Mouse (Mus musculus) lung, embryonic 14.5 days (tissue): ENCODE measurements around the gene Ptprc. TPM values are rescaled to one million over a fixed set of nuclear protein-coding genes. Genes with fewer than 3 reads are reported as not detected.

Experiments used
- ATAC-seq: fragments of 200-750 bp; cut with Nextera tagmentation; 2 replicates; pipeline ENCODE4 v1.8.0; 2017; ENCODE audit warnings: mild to moderate bottlenecking, moderate TSS enrichment, moderate library complexity; ENCODE audit not compliant: insufficient read depth
- DNase-seq: peaks from one replicate; pipeline ENCODE4 v3.0.0-alpha.2; 2015
- H3K27ac ChIP-seq: fragments of 300-500 bp; sonication (generic); 2 replicates; pipeline ENCODE4 v1.5.1; 2014; ENCODE audit warnings: low read depth, mild to moderate bottlenecking, moderate library complexity
- H3K27me3 ChIP-seq: fragments of 300-500 bp; sonication (generic); 2 replicates; pipeline ENCODE4 v1.6.1; 2014; ENCODE audit warnings: low read length, control low read depth; ENCODE audit not compliant: insufficient read depth
- H3K36me3 ChIP-seq: fragments of 300-500 bp; sonication (generic); 2 replicates; pipeline ENCODE4 v1.6.1; 2014; ENCODE audit warnings: control low read depth; ENCODE audit not compliant: insufficient read depth
- H3K4me1 ChIP-seq: fragments of 300-500 bp; sonication (generic); 2 replicates; pipeline ENCODE4 v1.6.1; 2014; ENCODE audit warnings: antibody characterized with exemption, control low read depth; ENCODE audit not compliant: insufficient read depth
- H3K4me2 ChIP-seq: fragments of 300-500 bp; sonication (generic); 2 replicates; pipeline ENCODE4 v1.6.1; 2014; ENCODE audit warnings: mild to moderate bottlenecking
- H3K4me3 ChIP-seq: fragments of 300-500 bp; sonication (generic); 2 replicates; pipeline ENCODE4 v1.5.1; 2014; ENCODE audit warnings: low read depth, low read length
- H3K9ac ChIP-seq: fragments of 300-500 bp; sonication (generic); 2 replicates; pipeline ENCODE4 v1.6.1; 2014
- H3K9me3 ChIP-seq: fragments of 300-500 bp; sonication (generic); 2 replicates; pipeline ENCODE4 v1.6.1; 2016; ENCODE audit warnings: low read depth, low read length, control low read depth
- CTCF ChIP-seq: IDR thresholded peaks from 2 replicates; pipeline ENCODE4 v1.5.1; 2016; ENCODE audit warnings: antibody characterized with exemption, low read depth
- WGBS: fragments of 180-500 bp; shearing (Covaris S2); extraction: QIAGEN DNeasy Blood & Tissue Kit; methylation state at CpG from one replicate; pipeline ENCODE4 v1.1.7; 2014; 5-methylcytosine and 5-hydroxymethylcytosine counted together
- polyA plus RNA-seq: library from polyadenylated mRNA; unstranded; fragments of >200 nt; fragmentation: Nextera tagmentation; extraction: Ambion mirVana; gene quantifications from 2 replicates; pipeline ENCODE4 v1.2.1, GENCODE M21; 2014

The Ptprc gene
- polyA plus RNA-seq, 1 experiment from 2014 or later, result 2.9 TPM

DNA sequence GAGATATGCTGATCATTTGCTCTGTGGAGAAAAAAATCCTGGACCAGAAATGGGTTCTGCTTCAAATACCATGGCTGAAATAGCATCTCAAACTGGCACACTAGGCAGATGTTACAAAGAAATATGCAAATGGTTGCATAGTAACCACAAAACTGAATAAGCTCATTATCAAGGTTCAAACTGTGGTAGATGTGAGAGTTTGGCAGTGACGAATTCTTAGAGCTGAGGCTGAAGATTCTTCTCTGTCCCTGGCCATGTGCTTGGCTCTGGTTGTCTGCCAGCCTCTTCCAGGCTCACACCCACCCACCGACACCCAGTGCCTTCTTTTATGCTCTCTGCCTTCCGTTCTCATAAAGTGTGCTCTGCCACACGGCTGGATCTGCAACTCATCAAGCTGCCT is 26.7 kb downstream of the Ptprc start:
- H3K9me3 ChIP-seq, result no peaks in the 10 kb centered on the region
- no peak overlapping the region for H3K9ac ChIP-seq
- no peaks in the 10 kb centered on the region for H3K36me3 ChIP-seq
- no peak overlapping the region for H3K4me2 ChIP-seq
- DNase-seq (no peak), ATAC-seq (no peak)
- no peak for TF ChIP-seq CTCF
- WGBS, result 52% methylated on average over 4 of the region's 4 CpGs
- no peak overlapping the region for H3K4me3 ChIP-seq
- H3K27me3 ChIP-seq, result no peaks in the 10 kb centered on the region
- no peak overlapping the region for H3K27ac ChIP-seq
- no peaks in the 10 kb centered on the region for H3K4me1 ChIP-seq

DNA sequence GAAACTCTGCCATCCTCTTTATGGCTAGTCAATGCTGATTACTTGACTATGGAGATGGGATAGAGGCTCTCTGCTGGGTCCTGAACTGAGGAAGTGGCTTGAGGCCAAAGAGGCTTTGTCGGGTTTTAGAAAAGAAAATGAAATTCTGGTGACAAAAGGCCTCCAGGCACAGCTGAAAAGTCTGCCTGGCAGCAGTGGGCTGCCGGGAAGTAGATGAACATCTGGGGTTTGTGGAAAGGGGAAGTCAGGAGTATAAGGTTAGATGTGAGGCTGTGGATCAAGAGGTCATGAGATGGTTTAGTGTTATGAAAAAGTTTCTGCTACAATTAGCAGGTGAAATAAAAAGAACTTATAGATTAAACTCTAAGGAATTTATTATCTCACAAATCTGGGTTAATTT is 29.9 kb downstream of the Ptprc start:
- H3K9ac ChIP-seq, result no peak overlapping the region
- no peak for DNase-seq
- H3K4me3 ChIP-seq, result no peak overlapping the region
- WGBS, result 58% methylated on average over 2 of the region's 2 CpGs
- no peak overlapping the region for H3K4me2 ChIP-seq
- H3K36me3 ChIP-seq, result no peaks in the 10 kb centered on the region
- no peak for TF ChIP-seq CTCF
- ATAC-seq, result no peak
- H3K4me1 ChIP-seq, result no peaks in the 10 kb centered on the region
- no peaks in the 10 kb centered on the region for H3K27me3 ChIP-seq
- no peak overlapping the region for H3K27ac ChIP-seq
- no peaks in the 10 kb centered on the region for H3K9me3 ChIP-seq

DNA sequence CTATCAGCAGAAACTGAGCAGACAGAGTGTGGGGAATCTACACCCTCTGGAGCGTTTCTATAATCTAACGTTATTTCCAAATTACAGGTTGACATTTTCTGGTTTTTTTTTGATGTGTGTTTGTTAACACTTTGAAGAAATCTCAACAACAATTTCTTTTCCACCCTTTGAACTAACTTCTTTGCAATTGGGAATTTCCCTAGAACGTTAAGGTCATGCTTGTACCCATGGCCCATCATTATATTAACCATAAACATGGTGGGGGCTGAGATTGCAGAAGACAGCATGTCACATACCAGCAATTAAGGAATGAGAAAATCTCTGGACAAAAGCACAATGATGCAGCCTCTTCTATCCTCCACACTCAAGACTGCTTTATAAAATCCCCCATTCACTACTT is 30.4 kb downstream of the Ptprc start:
- Histone ChIP-seq H3K27me3 (no peaks in the 10 kb centered on the region), H3K4me1 (no peaks in the 10 kb centered on the region), H3K4me3 (no peak overlapping the region), H3K9ac (no peak overlapping the region), H3K9me3 (no peaks in the 10 kb centered on the region), H3K36me3 (no peaks in the 10 kb centered on the region), H3K27ac (no peak overlapping the region), H3K4me2 (no peak overlapping the region)
- no peak for TF ChIP-seq CTCF
- DNase-seq (no peak), ATAC-seq (no peak)
- WGBS, result 70% methylated on average over 3 of the region's 3 CpGs

DNA sequence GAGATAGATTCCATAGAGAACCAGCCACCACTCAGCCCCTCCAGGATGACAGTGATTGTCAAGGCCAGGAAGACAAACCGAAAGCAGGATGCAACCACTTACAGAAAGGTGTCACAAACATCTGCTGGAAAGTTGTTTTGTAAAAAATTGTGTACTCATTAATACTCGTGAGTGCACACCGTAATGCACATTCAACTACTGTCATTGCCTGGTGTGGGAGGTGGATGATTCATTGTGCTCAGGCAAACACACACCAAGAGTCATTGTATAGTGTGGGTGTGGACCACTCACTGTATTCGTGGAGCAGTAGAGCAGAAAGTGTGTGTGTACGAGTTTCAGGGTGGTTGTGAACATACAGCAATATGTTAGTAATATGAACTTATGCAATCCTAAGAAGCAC is 31.1 kb downstream of the Ptprc start:
- Histone ChIP-seq H3K9me3 (no peaks in the 10 kb centered on the region), H3K27me3 (no peaks in the 10 kb centered on the region), H3K9ac (no peak overlapping the region), H3K27ac (no peak overlapping the region), H3K4me2 (no peak overlapping the region), H3K36me3 (no peaks in the 10 kb centered on the region), H3K4me1 (no peaks in the 10 kb centered on the region), H3K4me3 (no peak overlapping the region)
- no peak for ATAC-seq
- DNase-seq, result no peak
- WGBS, result 73% methylated on average over 5 of the region's 5 CpGs
- TF ChIP-seq CTCF, result no peak

DNA sequence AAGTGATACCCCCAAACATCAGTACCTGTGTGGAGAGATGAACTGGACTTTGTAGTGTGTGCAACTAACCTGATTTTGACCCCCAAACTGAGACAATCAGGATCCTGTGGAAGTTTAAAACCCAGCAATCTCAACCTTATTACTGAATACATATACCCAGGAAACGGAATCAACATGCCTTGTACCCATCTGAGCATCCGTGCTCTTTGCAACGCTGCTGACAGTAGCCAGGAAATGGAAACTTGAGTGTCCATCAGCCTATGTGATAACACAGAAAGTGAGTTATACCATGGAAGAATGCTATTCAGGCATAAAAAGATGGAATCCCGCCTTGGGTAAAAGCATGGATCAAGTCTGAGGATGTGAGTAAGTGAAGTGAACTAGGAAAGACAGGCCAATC is 34.7 kb downstream of the Ptprc start:
- Histone ChIP-seq H3K4me2 (no peak overlapping the region), H3K9ac (no peak overlapping the region), H3K4me1 (no peaks in the 10 kb centered on the region), H3K36me3 (no peaks in the 10 kb centered on the region), H3K4me3 (no peak overlapping the region), H3K27me3 (no peaks in the 10 kb centered on the region), H3K27ac (no peak overlapping the region), H3K9me3 (no peaks in the 10 kb centered on the region)
- TF ChIP-seq CTCF, result no peak
- WGBS, result 83% methylated on average over 4 of the region's 4 CpGs
- ATAC-seq, result no peak
- DNase-seq, result no peak

DNA sequence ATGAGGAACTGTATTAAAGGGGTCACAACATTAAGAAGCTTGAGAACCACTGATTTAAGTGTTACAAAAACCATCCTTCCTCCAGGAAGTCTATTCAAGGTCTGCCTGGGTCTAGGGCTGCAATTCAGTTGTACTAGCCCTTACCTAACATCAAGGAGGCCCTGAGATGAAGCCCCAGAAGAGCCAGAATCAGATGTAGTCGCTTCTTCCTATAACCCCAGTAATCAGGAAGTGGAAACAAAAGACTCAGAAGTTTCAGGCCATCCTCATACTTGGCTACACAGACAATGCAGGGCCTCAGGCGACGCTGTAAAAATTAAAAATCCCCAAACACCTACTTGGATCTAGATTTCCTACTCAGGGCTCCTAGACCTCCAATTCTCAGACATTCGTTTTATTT is 37.8 kb downstream of the Ptprc start:
- Histone ChIP-seq H3K9ac (no peak overlapping the region), H3K36me3 (no peaks in the 10 kb centered on the region), H3K4me2 (no peak overlapping the region), H3K27me3 (no peaks in the 10 kb centered on the region), H3K4me1 (no peaks in the 10 kb centered on the region), H3K4me3 (no peak overlapping the region), H3K27ac (no peak overlapping the region), H3K9me3 (no peaks in the 10 kb centered on the region)
- ATAC-seq (no peak), DNase-seq (no peak)
- TF ChIP-seq CTCF, result no peak
- 79% methylated on average over 4 of the region's 4 CpGs for WGBS

DNA sequence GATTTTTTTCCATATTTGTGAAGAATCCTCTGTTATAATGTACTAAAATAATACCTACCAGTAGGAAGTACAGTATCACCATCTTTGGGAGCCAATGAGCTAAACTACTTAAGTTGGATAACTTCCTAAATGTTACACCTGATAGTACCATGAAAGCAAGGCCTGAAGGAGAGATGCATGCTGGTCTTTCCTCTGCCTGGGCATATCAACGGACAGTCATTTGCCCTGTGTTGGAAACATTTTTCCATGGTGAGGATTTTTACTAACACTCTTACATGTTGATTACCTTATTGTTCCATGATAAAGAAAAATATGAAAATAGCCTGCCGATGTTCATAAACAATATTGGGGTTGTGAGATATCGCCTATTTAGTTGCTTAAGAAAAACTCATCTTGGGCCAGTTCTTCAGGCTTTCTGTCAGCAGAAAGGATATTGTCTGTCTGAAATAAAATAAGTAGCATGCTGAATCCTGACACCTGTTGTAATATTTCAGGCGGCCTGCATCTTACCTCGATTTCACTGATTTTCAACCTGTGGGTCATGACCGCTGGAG is 38.4 kb downstream of the Ptprc start:
- TF ChIP-seq CTCF, result no peak
- H3K4me1 ChIP-seq, result no peaks in the 10 kb centered on the region
- H3K4me3 ChIP-seq, result no peak overlapping the region
- no peaks in the 10 kb centered on the region for H3K36me3 ChIP-seq
- no peaks in the 10 kb centered on the region for H3K9me3 ChIP-seq
- H3K9ac ChIP-seq, result no peak overlapping the region
- no peak for ATAC-seq
- H3K27me3 ChIP-seq, result no peaks in the 10 kb centered on the region
- H3K4me2 ChIP-seq, result no peak overlapping the region
- H3K27ac ChIP-seq, result no peak overlapping the region
- 90% methylated on average over 6 of the region's 6 CpGs for WGBS
- no peak for DNase-seq

DNA sequence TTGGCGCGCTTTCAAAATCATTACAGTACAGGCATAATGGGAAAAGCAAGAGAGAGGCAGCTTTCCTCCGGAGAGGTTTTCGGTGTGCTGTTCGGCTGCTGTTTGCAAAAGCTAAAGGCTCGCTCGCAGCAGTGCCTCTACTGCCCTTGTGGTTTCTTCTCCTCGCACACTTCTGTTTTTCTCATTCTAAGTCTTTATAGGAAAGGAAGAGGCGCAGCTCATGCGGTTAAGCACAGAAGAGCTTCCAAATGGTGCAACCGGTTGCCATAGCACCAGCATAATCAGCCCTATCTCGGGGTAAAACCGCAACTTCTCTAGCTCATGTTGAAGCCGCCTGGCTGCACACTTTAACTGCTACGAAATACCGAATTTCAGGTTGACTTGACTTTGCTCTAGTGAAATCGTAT is 39.1 kb downstream of the Ptprc start:
- Histone ChIP-seq H3K4me1 (no peaks in the 10 kb centered on the region), H3K27ac (no peak overlapping the region), H3K4me2 (peak overlapping the region; percentile 46; the same call in 1 of the 2 replicates), H3K36me3 (no peaks in the 10 kb centered on the region), H3K27me3 (no peaks in the 10 kb centered on the region), H3K9ac (peak overlapping the region; percentile 38; the same call in 1 of the 2 replicates), H3K4me3 (no peak overlapping the region), H3K9me3 (no peaks in the 10 kb centered on the region)
- no peak for ATAC-seq
- DNase-seq, result peak; percentile 55
- no peak for TF ChIP-seq CTCF
- WGBS, result 42% methylated on average over 17 of the region's 17 CpGs
